Mouse (Mus musculus) cerebellum, adult 9-11 months (tissue): Measurements from ENCODE around the gene Hs3st3b1.
A peak's percentile ranks its signal among the peaks of the same experiment; 100 is the strongest.

Source experiments
- DNase-seq: peaks from one replicate; pipeline ENCODE4 v3.0.0; 2022

Hs3st3b1 gene

GRCm38 (mm10) chr11:63923386-63923785 lies 1.3 kb upstream of the Hs3st3b1 start:
- no peak for DNase-seq

GRCm38 (mm10) chr11:63921044-63921951 lies 792 bp downstream of the Hs3st3b1 start:
- no peak for DNase-seq

GRCm38 (mm10) chr11:63920531-63920930 lies 1.6 kb downstream of the Hs3st3b1 start:
- no peak for DNase-seq

GRCm38 (mm10) chr11:63919211-63920098 lies 2.6 kb downstream of the Hs3st3b1 start:
- no peak for DNase-seq

- DNase-seq = no peak
Observed at GRCm38 (mm10) chr11:63918321-63919105, 3.6 kb downstream of the Hs3st3b1 start.

- DNase-seq = no peak
Observed at GRCm38 (mm10) chr11:63917561-63917960, 4.5 kb downstream of the Hs3st3b1 start.

GRCm38 (mm10) chr11:63914388-63914787 lies 7.7 kb downstream of the Hs3st3b1 start:
- DNase-seq = peak; percentile 17

- no peak for DNase-seq
Observed at GRCm38 (mm10) chr11:63913936-63914335, 8.2 kb downstream of the Hs3st3b1 start.

GRCm38 (mm10) chr11:63911001-63911400 lies 11.1 kb downstream of the Hs3st3b1 start:
- DNase-seq = no peak

- DNase-seq = no peak
Observed at GRCm38 (mm10) chr11:63909961-63910360, 12.1 kb downstream of the Hs3st3b1 start.

GRCm38 (mm10) chr11:63908500-63908899 lies 13.6 kb downstream of the Hs3st3b1 start:
- DNase-seq = no peak

GRCm38 (mm10) chr11:63906552-63907353 lies 15.3 kb downstream of the Hs3st3b1 start:
- DNase-seq = no peak

GRCm38 (mm10) chr11:63904787-63905186 lies 17.3 kb downstream of the Hs3st3b1 start:
- no peak for DNase-seq

- no peak for DNase-seq
Observed at GRCm38 (mm10) chr11:63898509-63899168, 23.5 kb downstream of the Hs3st3b1 start.

GRCm38 (mm10) chr11:63897856-63898508 lies 24.1 kb downstream of the Hs3st3b1 start:
- DNase-seq = no peak

- DNase-seq = no peak
Observed at GRCm38 (mm10) chr11:63897011-63897410, 25.1 kb downstream of the Hs3st3b1 start.

GRCm38 (mm10) chr11:63894188-63894587 lies 27.9 kb downstream of the Hs3st3b1 start:
- no peak for DNase-seq

GRCm38 (mm10) chr11:63893557-63893956 lies 28.5 kb downstream of the Hs3st3b1 start:
- no peak for DNase-seq

- DNase-seq = no peak
Observed at GRCm38 (mm10) chr11:63891479-63892020, 30.5 kb downstream of the Hs3st3b1 start.

GRCm38 (mm10) chr11:63883385-63883784 lies 38.7 kb downstream of the Hs3st3b1 start:
- no peak for DNase-seq
